Mouse (Mus musculus) liver, adult 2 months (tissue): Measurements from ENCODE around the gene Fam184b. TPM values are rescaled to one million over a fixed set of nuclear protein-coding genes. Genes with fewer than 3 reads are reported as not detected.
"Not testable (repeated sequence)": the region's sequence is repeated elsewhere in the genome, so short reads cannot be mapped to it uniquely, and the experiment has no call there.

Source experiments
- DNase-seq: peaks from one replicate; pipeline ENCODE4 v3.0.0-alpha.2; 2011; ENCODE audit warnings: low read depth, low spot score; ENCODE audit errors: extremely low read depth
- H3K27ac ChIP-seq: fragments of 200-500 bp; replicated peaks from 2 replicates; pipeline ENCODE4 v1.5.1; 2012; ENCODE audit warnings: low read depth, mild to moderate bottlenecking, control low read depth, inconsistent platforms, low read length; ENCODE audit not compliant: insufficient read depth
- H3K27me3 ChIP-seq: fragments of 200-500 bp; 2 replicates; pipeline ENCODE4 v1.6.1; 2012; ENCODE audit warnings: mild to moderate bottlenecking, moderate library complexity, low read length, inconsistent platforms; ENCODE audit not compliant: control insufficient read depth, insufficient read depth
- H3K36me3 ChIP-seq: fragments of 200-500 bp; 2 replicates; pipeline ENCODE4 v1.6.1; 2012; ENCODE audit warnings: low read length, inconsistent platforms; ENCODE audit not compliant: control insufficient read depth, insufficient read depth
- H3K4me1 ChIP-seq: fragments of 200-500 bp; 2 replicates; pipeline ENCODE4 v1.6.1; 2011; ENCODE audit warnings: low read length; ENCODE audit not compliant: control insufficient read depth, insufficient read depth
- H3K4me3 ChIP-seq: fragments of 200-500 bp; 2 replicates; pipeline ENCODE4 v1.5.1; 2011; ENCODE audit warnings: low read depth, mild to moderate bottlenecking, control low read depth, low read length, moderate library complexity; ENCODE audit not compliant: insufficient read depth
- H3K79me2 ChIP-seq: fragments of 200-500 bp; 2 replicates; pipeline ENCODE4 v1.6.1; 2012; ENCODE audit warnings: inconsistent platforms, mild to moderate bottlenecking, low read length, moderate library complexity; ENCODE audit not compliant: control insufficient read depth, insufficient read depth
- H3K9ac ChIP-seq: fragments of 200-500 bp; 2 replicates; pipeline ENCODE4 v1.6.1; 2012; ENCODE audit warnings: low read depth, mild to moderate bottlenecking, control low read depth, inconsistent platforms, low read length
- CTCF ChIP-seq: fragments of 200-500 bp; IDR thresholded peaks from 2 replicates; pipeline ENCODE4 v1.5.1; 2011; ENCODE audit warnings: low read depth, low read length, control low read depth
- POLR2A ChIP-seq: fragments of 200-500 bp; IDR thresholded peaks from 2 replicates; pipeline ENCODE4 v1.6.1; 2011; ENCODE audit warnings: low read length, control low read depth; ENCODE audit not compliant: insufficient read depth; ENCODE audit errors: extremely low read depth
- WGBS: fragments of 180-500 bp; shearing (Covaris S2); methylation state at CpG from one replicate; pipeline ENCODE4 v1.1.7; 2018; 5-methylcytosine and 5-hydroxymethylcytosine counted together
- polyA plus RNA-seq: library from polyadenylated mRNA; depleted of rRNA; stranded (reverse); fragments of >200 nt; gene quantifications from 2 replicates; pipeline ENCODE4 v1.2.3, GENCODE M21; 2012
- total RNA-seq: library from RNA; depleted of rRNA; stranded (reverse); fragments of >200 nt; gene quantifications from 2 replicates; pipeline ENCODE4 v1.2.3, GENCODE M21; 2014

The Fam184b gene
- total and polyA plus RNA-seq, 2 experiments: under 0.01 to 0.06 TPM

DNA sequence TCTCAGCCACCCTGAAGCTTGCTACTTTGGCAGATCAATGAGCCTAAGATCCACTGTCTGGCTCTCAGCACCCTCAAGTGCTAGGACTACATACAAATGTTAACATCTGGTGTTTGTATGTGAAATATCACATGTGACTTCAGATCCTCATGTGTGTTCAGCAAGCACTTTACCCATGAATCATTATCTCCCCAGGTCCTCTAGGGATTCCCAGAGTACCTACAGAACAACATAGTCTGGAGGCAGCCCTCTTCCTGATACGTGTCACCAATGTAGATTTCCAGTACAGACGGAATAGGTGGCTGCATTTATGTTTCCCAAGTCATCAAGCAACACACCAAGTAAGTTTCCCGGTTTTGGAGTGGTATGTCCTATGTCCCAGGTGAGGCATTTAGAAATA is 29.4 kb upstream of the Fam184b start:
- Histone ChIP-seq H3K4me1 (peaks cover 4% of the 10 kb centered on the region; the same call in 1 of the 2 replicates), H3K4me3 (peak overlapping the region; percentile 69; the same call in 1 of the 2 replicates), H3K27me3 (no peaks in the 10 kb centered on the region), H3K36me3 (no peaks in the 10 kb centered on the region), H3K79me2 (no peaks in the 10 kb centered on the region), H3K9ac (peak overlapping the region; percentile 53; the same call in 1 of the 2 replicates), H3K27ac (no peak overlapping the region)
- no peak for TF ChIP-seq POLR2A
- no peak for TF ChIP-seq CTCF
- DNase-seq: peak; percentile 35
- under 1% methylated on average over 3 of the region's 3 CpGs for WGBS

- no peaks in the 10 kb centered on the region for H3K79me2 ChIP-seq
- peaks cover 4% of the 10 kb centered on the region; the same call in 1 of the 2 replicates for H3K4me1 ChIP-seq
- H3K27me3 ChIP-seq: no peaks in the 10 kb centered on the region
- DNase-seq: peak; percentile 67
- 5% methylated on average over 3 of the region's 3 CpGs for WGBS
- no peak overlapping the region for H3K27ac ChIP-seq
- no peak overlapping the region for H3K9ac ChIP-seq
- H3K36me3 ChIP-seq: no peaks in the 10 kb centered on the region
- no peak overlapping the region for H3K4me3 ChIP-seq
- TF ChIP-seq POLR2A: no peak
- peak; percentile 18; the same call in 1 of the 2 replicates for TF ChIP-seq CTCF
Observed at GRCm38 (mm10) chr5:45668324-45668723, 28.9 kb upstream of the Fam184b start.

GRCm38 (mm10) chr5:45658406-45658805 is 19.0 kb upstream of the Fam184b start:
- not testable (repeated sequence) for DNase-seq, H3K79me2 ChIP-seq, H3K9ac ChIP-seq, H3K27me3 ChIP-seq, H3K27ac ChIP-seq, H3K4me3 ChIP-seq, H3K36me3 ChIP-seq, H3K4me1 ChIP-seq
- 96% methylated on average over 13 of the region's 13 CpGs for WGBS

DNA sequence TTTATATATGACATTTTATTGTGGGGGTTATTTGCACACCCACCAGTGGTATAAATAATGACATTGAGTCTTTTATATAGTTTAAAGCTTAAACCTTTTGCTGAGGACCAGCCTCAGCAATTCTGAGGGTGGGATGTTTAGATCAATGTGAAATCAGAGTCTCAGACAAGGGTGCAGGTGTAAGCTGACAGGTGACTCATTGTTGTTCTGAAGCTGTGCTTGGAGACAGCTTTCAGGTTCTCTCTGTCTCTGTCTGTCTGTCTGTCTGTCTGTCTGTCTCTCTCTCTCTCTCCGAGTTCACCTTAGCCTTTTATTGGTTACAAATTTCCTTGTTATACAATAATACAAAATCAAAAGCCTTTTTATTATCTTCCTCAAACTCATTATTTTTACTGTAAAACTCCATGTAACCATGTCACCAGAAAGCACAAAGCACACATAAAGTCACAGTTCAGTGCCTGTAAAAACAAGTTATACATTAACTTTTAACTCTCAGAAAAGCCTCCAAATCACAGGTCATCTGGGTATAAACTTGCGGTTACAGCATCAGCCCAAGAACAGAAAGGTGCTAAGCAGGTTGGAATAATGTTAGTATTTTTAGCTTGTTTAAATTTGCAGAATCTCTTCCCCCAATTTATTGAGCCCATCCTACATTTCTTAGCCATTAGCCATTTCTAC is 11.8 kb upstream of the Fam184b start:
- no peak overlapping the region for H3K9ac ChIP-seq
- no peaks in the 10 kb centered on the region for H3K27me3 ChIP-seq
- 27% methylated on average over 2 of the region's 2 CpGs for WGBS
- TF ChIP-seq POLR2A (no peak), CTCF (no peak)
- no peaks in the 10 kb centered on the region for H3K36me3 ChIP-seq
- DNase-seq: peak; percentile 83
- H3K4me1 ChIP-seq: peaks cover 3% of the 10 kb centered on the region; the same call in 1 of the 2 replicates
- no peak overlapping the region for H3K4me3 ChIP-seq
- H3K79me2 ChIP-seq: no peaks in the 10 kb centered on the region
- no peak overlapping the region; the same call in 1 of the 2 replicates for H3K27ac ChIP-seq

GRCm38 (mm10) chr5:45639715-45640092 is 290 bp upstream of the Fam184b start:
- TF ChIP-seq POLR2A (no peak), CTCF (no peak)
- Histone ChIP-seq H3K79me2 (no peaks in the 10 kb centered on the region), H3K9ac (no peak overlapping the region), H3K27me3 (no peaks in the 10 kb centered on the region), H3K4me1 (0 out of 2 replicates have a peak, but pooled peaks cover 3% of the 10 kb centered on the region), H3K4me3 (no peak overlapping the region), H3K36me3 (no peaks in the 10 kb centered on the region), H3K27ac (no peak overlapping the region)
- DNase-seq: no peak
- WGBS: 5% methylated on average over 8 of the region's 8 CpGs

GRCm38 (mm10) chr5:45638378-45638777 is 1.0 kb downstream of the Fam184b start:
- Histone ChIP-seq H3K27ac (no peak overlapping the region), H3K79me2 (no peaks in the 10 kb centered on the region), H3K36me3 (no peaks in the 10 kb centered on the region), H3K4me1 (0 out of 2 replicates have a peak, but pooled peaks cover 3% of the 10 kb centered on the region), H3K27me3 (no peaks in the 10 kb centered on the region), H3K4me3 (no peak overlapping the region), H3K9ac (no peak overlapping the region)
- WGBS: 45% methylated on average over 3 of the region's 3 CpGs
- no peak for DNase-seq
- TF ChIP-seq CTCF (no peak), POLR2A (no peak)
